Mouse (Mus musculus) megakaryocyte-erythroid progenitor cell, adult 5-6 weeks (primary cell): ENCODE measurements around the gene Grb7. TPM values are rescaled to one million over a fixed set of nuclear protein-coding genes. Genes with fewer than 3 reads are reported as not detected.

Experiments used
- ATAC-seq: replicated peaks from 2 replicates; pipeline ENCODE4 v1.8.0; 2016; ENCODE audit warnings: mild to moderate bottlenecking, inconsistent platforms; ENCODE audit not compliant: severe bottlenecking, poor library complexity, low FRiP score, low TSS enrichment
- total RNA-seq, 2 experiments: library from RNA; stranded (forward) in 1 of 2; stranded (reverse) in 1 of 2; fragments of 200-1000, 215-1000 nt in 1 of 2; fragments of >200 nt in 1 of 2; fragmentation: Nextera tagmentation in 1 of 2; gene quantifications; 2 replicates each; pipeline ENCODE4 v1.2.3; 2014 to 2017

Gene Grb7
- total RNA-seq, 2 experiments from 2014 or later: 1.7 TPM; not detected in 1

DNA sequence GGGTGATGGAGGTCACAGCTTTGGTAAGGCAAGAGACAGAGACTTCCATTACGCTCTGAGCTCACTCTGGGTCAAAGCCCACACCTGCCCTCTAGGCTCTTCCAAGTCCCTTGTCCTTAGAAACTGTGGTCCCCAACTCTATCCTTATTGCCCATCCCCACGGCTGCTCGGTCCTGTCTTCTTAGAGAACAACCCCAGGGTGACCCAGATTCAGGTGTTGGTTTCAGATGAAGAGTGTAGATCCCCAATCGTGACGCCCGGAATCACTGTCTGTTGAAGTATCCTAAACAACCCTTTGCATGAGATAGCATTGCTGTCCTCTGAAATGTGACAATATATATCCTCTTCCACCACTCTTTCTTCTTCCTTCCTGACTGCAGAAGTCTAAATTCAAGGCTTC, 16.1 kb downstream of the Grb7 start:
- ATAC-seq: no peak

DNA sequence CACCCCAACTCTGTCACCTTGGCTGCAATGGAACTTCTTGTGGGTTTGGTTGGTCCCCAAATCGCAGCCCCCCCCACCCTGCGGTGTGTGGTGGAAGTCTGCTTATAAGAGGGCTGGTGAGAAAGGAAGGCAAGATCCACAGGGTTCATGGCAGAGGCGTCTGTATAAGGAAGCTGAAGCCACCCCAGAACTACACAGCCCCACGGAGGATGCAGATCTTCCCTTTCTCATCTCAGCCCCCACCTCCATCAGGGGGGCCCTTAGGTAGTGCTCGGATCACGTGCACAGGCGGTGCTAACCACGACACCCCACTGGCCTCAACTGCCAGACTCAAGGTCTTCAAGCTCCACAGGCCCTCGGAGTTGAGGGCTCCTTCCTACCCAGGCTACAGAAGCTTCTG, 17.7 kb downstream of the Grb7 start:
- no peak for ATAC-seq

DNA sequence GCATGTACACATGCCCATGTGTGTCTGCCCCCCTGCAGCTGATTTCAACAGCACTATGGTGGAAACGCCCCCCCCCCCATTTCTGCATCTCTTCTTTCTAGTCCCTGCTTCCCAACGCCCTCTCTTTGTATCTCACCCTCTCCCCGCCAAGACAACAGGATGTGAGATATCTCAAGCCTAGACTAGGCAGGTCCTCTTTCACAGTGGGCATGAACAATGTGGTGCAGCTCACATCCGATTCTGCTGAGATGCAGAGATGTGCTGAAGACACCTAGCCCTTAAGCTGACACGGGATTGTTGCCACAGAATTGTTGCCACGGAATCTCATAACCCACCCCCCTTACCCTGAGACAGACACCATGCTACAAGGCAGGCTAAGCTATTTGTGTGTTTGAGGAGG, 18.3 kb downstream of the Grb7 start:
- no peak for ATAC-seq

DNA sequence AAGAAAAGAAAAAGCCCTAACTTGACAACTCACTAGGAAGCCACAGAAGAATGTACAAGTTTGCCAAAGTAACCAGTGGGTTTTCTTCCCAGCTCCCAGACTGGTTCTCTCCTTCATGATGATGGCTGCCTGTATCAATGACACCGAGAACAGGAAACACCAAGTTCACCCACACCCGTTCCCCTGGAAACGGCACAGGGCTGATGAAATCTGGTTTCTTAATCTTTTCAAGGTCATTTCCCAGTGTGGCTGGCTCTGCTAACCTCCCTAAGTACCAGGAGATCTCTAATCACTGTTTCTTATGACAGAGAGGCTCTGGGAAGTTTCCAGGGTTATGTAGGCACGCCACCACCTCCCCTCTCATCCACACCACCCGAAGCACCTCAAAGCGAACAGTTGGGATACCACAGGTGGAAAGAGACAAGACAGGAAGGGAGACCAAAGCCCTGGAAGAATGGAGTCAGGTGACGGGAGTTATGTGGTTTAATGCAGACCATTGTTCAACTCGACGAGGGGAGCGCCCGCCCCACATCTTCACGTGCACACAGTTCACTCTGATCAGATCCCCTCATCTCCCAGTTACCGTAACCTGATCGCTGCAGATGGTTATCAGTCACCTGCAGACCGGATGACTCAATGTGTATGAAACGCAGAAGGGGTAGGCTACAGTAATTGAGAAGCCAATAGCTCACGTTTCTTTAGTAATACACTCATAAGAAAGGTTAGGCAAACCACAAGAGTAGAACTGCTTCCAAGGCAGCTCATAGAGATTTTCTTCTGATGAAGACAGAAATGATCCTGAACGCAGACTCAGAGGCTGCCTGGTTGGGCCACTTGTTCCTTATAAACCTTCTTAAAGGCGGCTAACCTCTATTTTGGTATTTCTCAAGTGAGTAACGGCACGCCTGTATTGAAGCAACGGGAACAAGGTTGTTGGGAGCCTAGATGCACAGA, 23.8 kb downstream of the Grb7 start:
- no peak for ATAC-seq

DNA sequence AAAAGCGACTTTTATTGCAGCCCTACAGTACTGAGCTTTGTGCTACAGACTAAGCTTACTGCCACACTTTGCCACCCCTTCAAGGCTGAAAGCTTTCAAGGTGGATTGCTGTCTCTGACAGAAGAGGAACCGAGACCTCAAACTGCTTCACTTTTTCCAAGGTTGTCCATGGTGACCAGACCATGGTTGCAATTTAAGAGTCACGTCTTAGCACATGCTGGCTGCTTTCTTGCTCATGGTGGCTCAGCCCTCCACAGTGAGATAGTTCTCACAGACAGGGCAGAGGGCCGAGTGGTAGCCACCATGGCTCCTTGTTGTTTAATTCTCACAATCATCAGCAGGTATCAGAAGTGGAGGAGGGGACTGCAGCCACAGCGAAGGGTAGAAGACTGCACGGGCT, 24.6 kb downstream of the Grb7 start:
- ATAC-seq: no peak

DNA sequence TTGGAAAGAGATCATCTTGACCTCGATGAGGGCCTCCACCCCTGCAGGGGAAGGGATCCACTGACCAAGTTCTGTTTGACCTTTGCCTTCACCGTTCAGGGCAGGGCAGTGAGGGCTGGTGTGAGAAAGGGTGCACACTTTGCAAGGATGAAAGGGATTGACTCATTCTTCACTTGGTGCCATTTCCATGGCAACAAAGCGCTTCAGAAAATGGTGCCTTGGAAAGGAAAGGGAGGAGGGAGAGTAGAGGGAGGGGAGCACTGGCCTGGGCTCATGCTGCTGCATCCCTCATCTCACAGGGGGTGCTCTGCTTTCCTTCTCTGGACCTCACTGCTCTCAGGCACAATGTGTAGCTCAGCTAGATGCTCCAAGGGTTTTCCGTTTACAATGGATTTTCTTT, 26.5 kb downstream of the Grb7 start:
- no peak for ATAC-seq

DNA sequence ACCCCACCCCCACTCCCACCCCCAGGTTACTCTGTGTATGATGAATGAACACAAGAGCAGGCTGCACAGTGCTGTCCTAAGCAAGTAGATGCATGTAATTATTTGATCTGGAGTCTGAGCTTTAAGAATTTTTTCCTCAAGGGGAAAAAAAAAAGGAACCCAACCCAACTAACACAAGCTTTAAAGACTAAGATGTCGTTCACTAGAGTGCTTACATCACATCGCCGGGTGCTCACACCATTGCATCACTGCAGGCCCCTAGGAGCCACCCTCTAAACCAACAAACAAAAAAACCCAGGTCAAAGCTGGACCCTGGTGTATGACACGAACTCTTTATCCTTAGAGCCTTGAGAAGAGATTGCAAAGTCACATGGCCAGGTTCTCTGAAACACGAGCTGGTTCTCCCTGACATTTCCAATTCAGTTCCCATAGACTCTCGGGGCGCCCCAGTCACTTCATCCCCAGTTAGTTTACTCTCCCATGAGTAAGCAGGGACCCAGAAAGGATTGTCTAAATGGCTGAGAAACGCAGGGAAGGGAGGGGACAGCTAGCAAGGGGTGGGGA, 27.8 kb downstream of the Grb7 start:
- no peak for ATAC-seq

DNA sequence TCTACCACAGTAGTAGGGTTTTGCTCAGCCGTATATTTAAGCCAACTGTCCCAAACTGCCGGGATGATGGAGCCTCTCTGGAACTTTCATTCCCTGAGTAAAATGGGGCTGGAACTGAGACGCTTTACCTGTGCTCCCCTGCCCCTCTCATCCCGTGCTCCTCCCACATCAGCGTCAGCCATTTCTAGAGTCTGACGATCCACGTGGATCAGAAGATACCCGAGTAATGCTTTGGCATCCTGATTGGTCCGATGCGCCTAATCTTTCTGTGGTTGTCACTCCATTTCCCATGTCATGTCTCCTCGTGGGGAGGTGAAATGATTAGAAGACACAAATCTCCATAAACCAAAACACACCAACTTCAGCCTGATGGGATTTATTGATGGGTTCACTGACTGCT, 28.8 kb downstream of the Grb7 start:
- no peak for ATAC-seq

DNA sequence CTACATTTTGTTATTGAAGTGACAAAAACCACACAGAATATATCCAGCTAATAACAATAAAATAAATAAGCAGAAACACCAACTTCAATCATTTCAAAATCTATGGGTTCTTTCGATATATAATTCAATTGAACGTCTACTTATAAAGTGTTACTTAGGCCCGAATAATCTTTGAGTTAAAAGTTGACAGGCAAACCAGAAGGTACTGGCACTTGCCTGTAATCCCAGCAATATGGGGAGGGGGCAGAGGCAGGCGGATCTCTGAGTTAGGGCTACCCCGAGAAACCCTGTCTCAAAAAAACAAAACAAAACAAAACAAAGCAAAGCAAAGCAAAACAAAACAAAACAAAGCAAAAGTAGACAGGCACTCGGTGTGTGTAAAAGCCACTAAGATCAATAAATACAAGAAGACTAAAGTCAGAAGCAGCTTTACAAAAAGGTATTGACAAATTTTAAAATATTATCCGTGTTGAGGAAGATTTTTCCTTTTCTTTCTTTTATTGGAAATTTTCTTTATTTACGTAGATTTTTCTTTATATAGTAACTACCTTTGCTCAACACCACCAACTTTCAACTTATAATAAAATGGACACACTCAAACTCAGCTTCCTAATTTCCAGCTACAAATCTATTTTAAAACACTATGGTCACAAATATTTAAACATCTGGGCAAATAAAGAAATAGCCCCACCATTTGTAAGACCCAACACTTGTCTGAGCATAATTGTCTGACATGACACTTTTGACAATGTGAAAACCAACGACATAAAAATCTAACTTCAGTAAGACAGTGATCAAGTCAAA, 29.6 kb downstream of the Grb7 start:
- ATAC-seq: no peak

DNA sequence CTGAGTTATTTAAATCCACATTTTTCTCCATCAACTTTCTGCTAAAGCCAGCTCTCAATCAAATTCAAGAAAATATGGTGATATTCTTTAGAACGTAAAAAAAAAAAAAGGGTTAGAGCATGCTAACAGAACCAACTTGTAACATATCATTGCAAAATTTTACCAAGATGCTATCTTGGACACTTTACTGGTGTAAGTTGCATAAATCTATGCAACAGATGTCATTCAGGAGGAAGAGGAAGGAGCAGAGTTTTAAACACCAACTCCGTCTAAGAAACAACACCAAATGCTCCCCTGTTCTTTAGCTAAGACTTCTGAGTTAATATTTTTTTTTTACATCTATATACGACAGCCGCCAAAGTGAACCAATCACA, 30.2 kb downstream of the Grb7 start:
- ATAC-seq: no peak

DNA sequence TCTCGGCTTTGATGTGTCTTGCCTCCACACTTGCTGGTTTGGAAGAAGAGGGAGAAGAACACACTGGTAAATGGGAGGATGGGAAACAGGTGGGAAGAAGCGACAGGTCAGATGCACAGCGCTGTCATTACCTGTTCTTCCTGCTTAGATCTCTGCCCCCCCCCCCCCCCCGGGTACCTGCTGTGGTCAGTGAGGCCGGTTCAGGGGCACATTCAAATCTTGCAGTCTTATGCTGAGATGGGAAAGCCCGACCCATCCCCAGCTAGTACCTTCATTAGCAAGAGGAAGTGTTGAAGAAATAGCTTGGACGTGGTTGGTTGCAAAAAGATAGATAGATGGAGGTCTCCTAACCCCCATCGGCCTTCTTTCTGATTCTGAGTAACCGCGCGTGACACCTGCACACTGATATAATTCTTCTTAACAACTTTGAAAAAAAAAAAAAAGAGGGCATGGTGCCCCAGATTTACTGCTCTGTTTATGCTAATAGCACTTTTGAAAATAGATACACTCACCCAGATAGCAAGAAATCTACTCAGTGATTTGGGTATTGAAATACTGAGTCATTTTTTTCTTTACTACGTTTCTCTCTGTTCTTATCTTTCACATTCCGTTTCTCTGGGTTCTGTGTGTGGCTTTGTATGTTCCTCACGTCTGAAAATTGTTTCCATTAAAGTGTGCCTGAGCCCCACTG, 31.0 kb downstream of the Grb7 start:
- ATAC-seq: no peak

DNA sequence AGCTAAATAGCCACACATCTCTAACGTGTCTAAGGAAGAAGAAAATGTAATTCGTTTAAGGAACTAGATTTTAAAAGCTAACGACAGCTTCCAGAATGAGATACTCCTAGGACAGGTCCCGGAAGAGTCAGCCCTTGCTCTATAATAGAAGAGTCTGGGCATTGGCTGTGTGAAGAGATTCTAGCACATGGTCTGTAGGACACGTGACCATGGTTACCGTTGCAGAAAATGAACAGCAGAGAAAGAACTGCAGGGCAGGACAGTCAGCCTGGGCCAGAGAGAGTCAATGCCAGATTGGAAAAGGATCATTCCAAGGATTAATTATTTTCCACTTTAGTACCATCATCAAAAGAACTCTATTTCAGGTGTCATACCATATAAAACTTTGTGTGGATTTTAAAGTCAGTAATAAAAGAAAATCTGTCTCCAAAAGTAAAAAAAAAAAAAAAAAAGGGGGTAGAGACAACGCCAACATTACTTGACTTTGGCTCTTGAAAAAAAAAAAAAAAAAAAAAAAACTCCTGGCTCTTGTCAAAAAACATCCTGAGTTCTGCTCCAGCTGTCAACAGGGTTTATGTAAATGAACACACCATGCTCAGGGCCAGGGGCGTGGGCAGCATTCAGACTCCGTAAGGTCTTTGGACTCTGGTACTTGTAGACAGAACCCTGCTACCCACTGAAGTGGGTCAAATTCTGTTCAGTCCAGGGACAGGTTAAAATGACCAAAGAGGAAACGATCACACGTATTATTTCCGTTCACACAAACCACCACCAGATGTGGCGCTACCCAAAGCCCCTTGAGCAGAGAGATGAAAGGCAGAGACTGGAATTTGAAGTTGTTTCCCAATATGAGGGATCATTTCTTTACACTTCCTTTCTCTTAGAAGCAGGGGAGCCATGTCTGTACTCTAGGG, 33.1 kb downstream of the Grb7 start:
- ATAC-seq: no peak

DNA sequence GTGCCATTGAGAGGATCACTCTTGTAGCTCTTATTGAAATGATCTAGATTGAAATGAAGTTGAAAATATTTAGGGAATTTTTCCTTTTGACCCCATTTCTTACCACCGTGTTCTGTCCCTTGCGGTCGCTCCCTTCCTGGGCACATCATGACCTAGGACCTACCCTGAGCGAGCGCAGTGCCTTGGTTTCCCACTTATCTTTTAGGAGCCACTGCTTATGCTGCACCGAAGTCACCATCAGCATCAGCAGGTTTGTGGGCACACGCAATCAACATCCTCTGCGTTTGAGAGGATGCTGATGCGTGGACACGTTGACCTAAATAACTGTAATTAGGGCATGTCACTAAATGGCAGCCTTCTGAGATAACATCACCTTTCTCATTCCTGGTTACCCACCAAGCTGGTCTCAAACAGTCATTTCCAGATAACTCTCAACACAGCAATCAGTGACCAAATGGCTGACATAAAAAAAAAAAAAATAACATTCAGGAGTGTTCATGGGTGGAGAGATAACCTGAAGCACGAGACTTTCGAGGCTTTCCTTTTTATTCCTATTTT, 33.8 kb downstream of the Grb7 start:
- no peak for ATAC-seq

DNA sequence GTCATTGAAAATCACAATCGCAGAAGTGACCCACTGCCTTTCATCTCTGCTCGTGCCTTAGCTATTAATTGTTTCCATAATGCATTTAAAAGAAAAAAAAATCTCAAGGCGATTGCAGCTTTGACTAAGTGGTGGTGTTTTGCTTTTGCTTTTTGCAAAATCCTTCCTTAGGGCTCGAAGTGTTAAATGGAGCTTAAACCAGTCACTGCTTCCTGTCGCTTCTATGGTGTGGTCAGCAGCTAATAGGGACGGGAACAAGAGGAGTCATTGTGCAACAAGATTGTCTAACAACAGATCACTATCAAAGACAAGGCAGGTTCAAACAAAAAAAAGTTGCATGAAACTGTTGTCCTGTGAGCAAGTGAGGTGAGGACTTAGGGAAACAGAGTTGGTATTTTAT, 35.0 kb downstream of the Grb7 start:
- ATAC-seq: no peak

DNA sequence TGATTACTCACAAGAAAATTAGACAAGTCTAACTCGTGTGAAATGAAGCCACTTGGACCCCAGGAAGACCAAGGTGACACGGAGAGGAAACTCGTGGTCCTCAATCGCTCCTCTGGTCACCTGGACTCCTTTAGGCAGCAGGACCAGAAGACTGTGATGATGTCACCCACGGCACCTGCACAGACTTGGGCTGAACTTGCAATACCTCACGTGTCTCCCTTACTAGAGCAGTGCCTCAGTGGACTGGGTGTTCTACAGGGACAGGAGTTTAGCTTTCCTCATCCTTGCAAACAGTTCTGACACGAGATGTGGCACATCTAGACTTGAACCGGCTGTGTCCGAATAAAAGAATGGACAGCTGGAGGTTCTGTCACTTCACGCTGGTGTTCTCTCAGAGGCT, 35.9 kb downstream of the Grb7 start:
- ATAC-seq: no peak

DNA sequence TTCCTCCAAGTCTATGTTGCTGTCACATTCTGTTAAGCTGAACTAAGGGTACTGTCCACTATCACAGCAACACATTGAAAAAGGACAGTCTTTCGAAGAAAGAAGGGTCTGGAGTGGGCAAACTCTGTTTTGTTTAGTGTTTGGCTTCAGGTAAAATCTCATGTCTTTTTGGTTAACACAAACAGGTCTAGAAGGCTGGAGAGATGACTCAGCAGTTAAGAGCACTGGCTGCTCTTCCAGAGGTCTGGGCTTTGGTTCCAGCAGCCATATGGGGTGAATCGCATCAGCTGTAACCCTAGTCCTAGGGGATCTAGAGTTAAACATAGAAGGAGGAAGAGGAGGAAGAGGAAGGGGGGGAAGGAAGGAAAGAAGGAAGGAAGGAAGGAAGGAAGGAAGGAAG, 39.6 kb downstream of the Grb7 start:
- ATAC-seq: no peak

DNA sequence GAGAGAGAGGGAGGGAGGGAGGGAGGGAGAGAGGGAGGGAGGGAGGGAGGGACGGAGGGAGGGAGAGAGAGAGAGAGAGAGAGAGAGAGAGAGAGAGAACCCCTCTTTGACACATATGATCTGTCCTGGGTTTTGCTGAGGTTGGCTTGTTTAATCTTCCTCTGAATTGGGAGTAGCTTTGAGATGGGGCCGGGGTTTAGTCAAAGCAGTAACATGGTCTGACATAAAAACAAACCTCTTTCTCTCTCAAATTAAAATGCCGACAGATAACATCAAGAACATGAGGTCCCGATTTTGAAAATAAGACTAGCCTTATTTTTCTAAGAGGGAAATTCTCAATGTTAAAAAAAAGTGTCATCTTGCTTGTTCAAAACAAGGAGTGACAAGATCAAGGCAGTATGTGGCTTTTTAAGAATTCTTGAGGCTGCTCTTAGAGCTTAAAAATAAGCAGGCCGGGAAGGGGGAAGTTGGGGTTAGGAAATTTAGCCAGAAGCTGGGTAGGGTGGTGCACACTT, 41.4 kb downstream of the Grb7 start:
- no peak for ATAC-seq

DNA sequence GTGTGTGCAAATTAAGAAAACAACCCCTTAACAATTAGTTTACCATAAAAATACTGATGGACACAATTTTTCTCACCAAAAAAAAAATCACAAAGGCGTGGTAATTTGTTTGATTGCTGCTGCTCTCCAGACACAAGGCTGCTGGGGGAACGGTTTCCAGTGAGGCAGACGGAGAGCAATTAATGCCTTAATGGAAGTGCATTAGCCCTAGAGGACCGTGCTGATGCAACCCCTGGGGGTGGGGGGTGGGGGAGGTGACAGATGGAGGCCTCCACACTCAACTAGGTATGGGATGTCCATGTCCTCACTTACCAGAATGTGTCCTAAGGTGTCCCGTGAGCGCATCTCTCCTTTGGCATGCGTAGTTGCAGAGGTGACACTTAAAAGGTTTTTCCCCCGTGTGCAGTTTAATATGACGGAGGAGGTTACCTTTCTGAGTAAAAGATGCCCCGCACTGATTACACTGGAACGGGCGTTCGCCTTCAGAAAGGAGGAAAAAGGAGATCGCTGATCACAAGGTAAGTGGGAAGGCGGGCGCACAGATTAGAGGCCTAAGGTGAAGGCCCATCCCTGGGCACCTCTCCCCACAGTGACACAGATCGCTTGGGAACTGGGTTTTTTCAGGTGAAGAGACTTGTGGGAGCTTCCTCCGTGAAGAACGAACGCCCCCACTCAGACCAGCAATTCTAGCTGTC, 42.5 kb downstream of the Grb7 start:
- ATAC-seq: no peak
